Mouse (Mus musculus): ENCODE results near the gene Chrm3.

DNA sequence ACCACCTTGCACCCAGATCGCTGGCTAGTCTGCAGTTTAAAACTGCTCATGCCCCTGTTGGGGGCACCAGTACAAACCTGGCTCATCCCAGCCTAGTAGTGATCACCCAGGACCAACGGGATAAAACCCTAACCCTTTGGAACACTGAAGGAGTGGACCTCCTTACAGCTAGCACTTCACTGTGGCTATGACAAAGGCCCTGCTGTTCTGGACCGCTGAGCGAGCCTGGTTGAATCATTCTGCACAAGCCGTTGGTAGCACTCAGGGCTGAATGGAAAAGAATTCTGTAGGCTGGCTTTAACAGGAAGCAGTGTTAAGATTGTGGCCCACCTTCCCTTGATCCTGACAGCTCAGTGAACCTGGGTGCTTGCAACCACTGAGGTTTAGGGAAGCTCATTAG is 470.2 kb downstream of the Chrm3 start:
- TF ChIP-seq MAX (IDR thresholded peaks at IDR 0.05; ENCODE audit: low read depth) = no peak
- no peak for TF ChIP-seq USF1 (IDR thresholded peaks at IDR 0.05; ENCODE audit: low read depth)
- no peak for TF ChIP-seq POLR2A (IDR thresholded peaks at IDR 0.05; ENCODE audit: insufficient read length, low read depth)
- no peak for TF ChIP-seq MYOG (IDR thresholded peaks at IDR 0.05; ENCODE audit: control insufficient read depth in 1 of 3, insufficient read depth in 1 of 3, insufficient read length in 2 of 3, low read depth in 2 of 3)
- no peak for TF ChIP-seq CEBPB (IDR thresholded peaks at IDR 0.05; ENCODE audit: insufficient read depth, poor library complexity, severe bottlenecking)
- TF ChIP-seq POLR2AphosphoS2 (IDR thresholded peaks at IDR 0.05; ENCODE audit: insufficient read length, low read depth) = no peak
- no peak for TF ChIP-seq TCF3 (IDR thresholded peaks at IDR 0.05; ENCODE audit: insufficient read length, low read depth)
- no peak for TF ChIP-seq REST (IDR thresholded peaks at IDR 0.05; ENCODE audit: insufficient read depth, insufficient read length)
- TF ChIP-seq E2F4 (IDR thresholded peaks at IDR 0.05; ENCODE audit: insufficient read depth) = no peak

Data from myocyte (in vitro differentiated cells).